Mouse (Mus musculus): ENCODE measurements around the gene Ptprz1. TPM values are rescaled to one million over a fixed set of nuclear protein-coding genes. Genes with fewer than 3 reads are reported as not detected.
"Not testable (repeated sequence)": the region's sequence is repeated elsewhere in the genome, so short reads cannot be mapped to it uniquely, and the experiment has no call there.

Gene Ptprz1
- polyA plus RNA-seq, 1 experiment = not detected

- Histone ChIP-seq H3K4me3 (ENCODE audit: insufficient read depth, poor library complexity, severe bottlenecking) (no peak overlapping the region), H3ac (ENCODE audit: control insufficient read depth, insufficient read length, low read depth) (no peak overlapping the region), H3K27me3 (ENCODE audit: control insufficient read depth, insufficient read depth, insufficient read length) (no peaks in the 10 kb centered on the region), H3K79me3 (ENCODE audit: low read depth) (no peaks in the 10 kb centered on the region), H3K79me2 (ENCODE audit: control insufficient read depth, insufficient read depth) (no peaks in the 10 kb centered on the region), H3K36me3 (ENCODE audit: control insufficient read depth, insufficient read depth) (no peaks in the 10 kb centered on the region)
- TF ChIP-seq FOSL1 (IDR thresholded peaks at IDR 0.05; ENCODE audit: insufficient read depth, low read length, poor library complexity, severe bottlenecking) (no peak), USF1 (IDR thresholded peaks at IDR 0.05; ENCODE audit: low read depth) (no peak), MYOD1 (IDR thresholded peaks at IDR 0.05; ENCODE audit: control insufficient read depth, insufficient read length, low read depth) (no peak), MYOG (IDR thresholded peaks at IDR 0.05; ENCODE audit: control insufficient read depth, extremely low read depth, insufficient read length) (no peak), MAX (IDR thresholded peaks at IDR 0.05) (no peak), CEBPB (IDR thresholded peaks at IDR 0.05; ENCODE audit: low read depth) (no peak)
These were observed 209.5 kb downstream of the Ptprz1 start for GRCm38 (mm10) chr6:23084587-23085421.

DNA sequence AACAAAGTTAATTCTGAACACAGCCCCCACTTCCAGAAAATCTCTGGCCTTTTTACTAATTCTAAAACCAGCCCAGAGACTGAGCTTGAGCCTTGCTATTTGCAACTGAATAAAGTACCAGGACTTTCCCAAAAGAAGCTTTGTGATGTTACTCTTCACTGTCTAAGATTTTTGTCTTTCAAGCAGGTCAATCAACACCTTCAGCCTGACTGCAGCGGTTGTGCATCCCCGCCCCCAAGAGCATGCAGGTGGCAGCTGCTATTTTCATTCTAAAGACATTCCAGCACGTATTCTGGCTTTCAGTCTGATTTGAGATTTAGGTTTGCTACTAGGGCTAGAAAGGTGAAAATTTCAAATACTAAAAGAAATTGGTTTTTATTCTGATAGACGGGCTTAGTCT, 214.0 kb downstream of the Ptprz1 start:
- H3K4me3 ChIP-seq (ENCODE audit: insufficient read depth, poor library complexity, severe bottlenecking); H3K79me2 ChIP-seq (ENCODE audit: control insufficient read depth, insufficient read depth): not testable (repeated sequence)

DNA sequence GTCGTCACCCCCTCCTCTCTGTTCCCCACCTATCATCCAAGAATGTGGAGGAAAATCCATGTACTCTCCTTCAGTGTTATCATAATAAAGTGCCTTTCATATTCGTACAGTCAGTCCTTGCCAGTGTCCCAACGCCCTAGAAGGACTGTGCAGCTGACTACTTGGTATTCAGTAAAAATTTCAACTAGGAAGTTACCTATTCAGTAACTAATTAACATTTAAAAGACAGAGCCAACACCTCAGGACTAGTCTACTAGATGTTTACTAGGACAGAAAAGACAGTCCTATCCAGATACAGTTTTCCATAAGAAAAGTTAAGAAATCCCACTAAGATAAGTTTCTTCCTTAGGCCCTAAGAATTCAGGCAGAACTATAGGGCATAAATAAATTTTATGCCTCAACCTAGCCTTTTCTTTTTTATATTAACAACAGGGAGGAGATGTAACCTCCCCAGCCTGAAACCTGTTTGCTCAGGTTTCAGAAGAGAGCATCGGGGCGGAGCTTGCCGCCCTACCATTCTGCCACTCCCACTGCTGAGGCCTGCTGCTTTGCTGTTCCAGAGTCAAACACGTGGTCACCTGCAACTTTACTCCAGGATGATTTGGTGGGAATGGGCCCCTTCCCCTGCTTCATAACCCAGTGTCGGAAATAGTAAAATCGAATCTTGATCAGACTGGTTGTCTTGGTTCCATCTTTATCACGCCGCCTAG, 215.2 kb downstream of the Ptprz1 start:
- H3ac ChIP-seq (ENCODE audit: control insufficient read depth, insufficient read length, low read depth); H3K27me3 ChIP-seq (ENCODE audit: control insufficient read depth, insufficient read depth, insufficient read length); H3K4me3 ChIP-seq (ENCODE audit: insufficient read depth, poor library complexity, severe bottlenecking); H3K79me3 ChIP-seq (ENCODE audit: low read depth); H3K36me3 ChIP-seq (ENCODE audit: control insufficient read depth, insufficient read depth); H3K79me2 ChIP-seq (ENCODE audit: control insufficient read depth, insufficient read depth): not testable (repeated sequence)

More for the DNA sequence above, 214.0 kb downstream of the Ptprz1 start:
- not testable (repeated sequence) for H3ac ChIP-seq (ENCODE audit: control insufficient read depth, insufficient read length, low read depth); H3K79me3 ChIP-seq (ENCODE audit: low read depth); H3K36me3 ChIP-seq (ENCODE audit: control insufficient read depth, insufficient read depth); H3K27me3 ChIP-seq (ENCODE audit: control insufficient read depth, insufficient read depth, insufficient read length)

Data from C2C12 (cell line).